Mouse (Mus musculus): ENCODE data around the gene Ugt1a2. TPM values are rescaled to one million over a fixed set of nuclear protein-coding genes. Genes with fewer than 3 reads are reported as not detected.
"Not testable (repeated sequence)": the region's sequence is repeated elsewhere in the genome, so short reads cannot be mapped to it uniquely, and the experiment has no call there.

Ugt1a2 gene
- total and polyA plus RNA-seq, 2 experiments from 2014 or later = not detected

- Histone ChIP-seq H3K4me3 (ENCODE audit: low read depth, low read length) (no peak overlapping the region), H3K4me2 (ENCODE audit: low read depth) (no peak overlapping the region), H3K27me3 (ENCODE audit: insufficient read depth, low read length) (no peaks in the 10 kb centered on the region), H3K9me3 (ENCODE audit: low read length) (peaks cover 37% of the 10 kb centered on the region), H3K9ac (no peak overlapping the region), H3K4me1 (ENCODE audit: insufficient read depth) (no peaks in the 10 kb centered on the region), H3K27ac (ENCODE audit: low read depth, low read length) (no peak overlapping the region), H3K36me3 (ENCODE audit: insufficient read depth) (no peaks in the 10 kb centered on the region)
- no peak for TF ChIP-seq CTCF (IDR thresholded peaks at IDR 0.05; ENCODE audit: low read depth)
- DNase-seq (no peak), ATAC-seq (no peak)
- WGBS = 46% methylated on average over 1 of the region's 1 CpGs
Observed at GRCm38 (mm10) chr1:88223591-88223990, 23.2 kb downstream of the Ugt1a2 start.

- H3K4me1 ChIP-seq (ENCODE audit: insufficient read depth) = no peaks in the 10 kb centered on the region
- no peak overlapping the region for H3K4me2 ChIP-seq (ENCODE audit: low read depth)
- H3K36me3 ChIP-seq (ENCODE audit: insufficient read depth) = no peaks in the 10 kb centered on the region
- H3K27me3 ChIP-seq (ENCODE audit: insufficient read depth, low read length) = no peaks in the 10 kb centered on the region
- H3K4me3 ChIP-seq (ENCODE audit: low read depth, low read length) = no peak overlapping the region
- WGBS = 69% methylated on average over 2 of the region's 2 CpGs
- TF ChIP-seq CTCF (IDR thresholded peaks at IDR 0.05; ENCODE audit: low read depth) = no peak
- ATAC-seq = no peak
- H3K9ac ChIP-seq = no peak overlapping the region
- peaks cover 43% of the 10 kb centered on the region for H3K9me3 ChIP-seq (ENCODE audit: low read length)
- no peak for DNase-seq
- H3K27ac ChIP-seq (ENCODE audit: low read depth, low read length) = no peak overlapping the region
Observed at GRCm38 (mm10) chr1:88224029-88224776, 23.8 kb downstream of the Ugt1a2 start.

GRCm38 (mm10) chr1:88225301-88225700 lies 24.9 kb downstream of the Ugt1a2 start:
- H3K4me3 ChIP-seq (ENCODE audit: low read depth, low read length); H3K36me3 ChIP-seq (ENCODE audit: insufficient read depth); DNase-seq; H3K4me2 ChIP-seq (ENCODE audit: low read depth); H3K4me1 ChIP-seq (ENCODE audit: insufficient read depth); H3K27me3 ChIP-seq (ENCODE audit: insufficient read depth, low read length); ATAC-seq; H3K9ac ChIP-seq; H3K27ac ChIP-seq (ENCODE audit: low read depth, low read length): not testable (repeated sequence)
- H3K9me3 ChIP-seq (ENCODE audit: low read length) = peaks cover 54% of the 10 kb centered on the region
- WGBS = 45% methylated on average over 2 of the region's 2 CpGs

- no peak for TF ChIP-seq CTCF (IDR thresholded peaks at IDR 0.05; ENCODE audit: low read depth)
- DNase-seq (no peak), ATAC-seq (no peak)
- no peaks in the 10 kb centered on the region for H3K4me1 ChIP-seq (ENCODE audit: insufficient read depth)
- no peak overlapping the region for H3K27ac ChIP-seq (ENCODE audit: low read depth, low read length)
- H3K4me2 ChIP-seq (ENCODE audit: low read depth) = no peak overlapping the region
- H3K9me3 ChIP-seq (ENCODE audit: low read length) = peaks cover 59% of the 10 kb centered on the region
- H3K9ac ChIP-seq = no peak overlapping the region
- no peaks in the 10 kb centered on the region for H3K27me3 ChIP-seq (ENCODE audit: insufficient read depth, low read length)
- H3K4me3 ChIP-seq (ENCODE audit: low read depth, low read length) = no peak overlapping the region
- no peaks in the 10 kb centered on the region for H3K36me3 ChIP-seq (ENCODE audit: insufficient read depth)
Observed at GRCm38 (mm10) chr1:88225741-88226140, 25.3 kb downstream of the Ugt1a2 start.

GRCm38 (mm10) chr1:88226670-88227379 lies 26.4 kb downstream of the Ugt1a2 start, which contains the start of gene Mroh2a:
Mroh2a (plus strand) TSS chr1:88226986.
- no peak for DNase-seq
- no peaks in the 10 kb centered on the region for H3K4me1 ChIP-seq (ENCODE audit: insufficient read depth)
- no peaks in the 10 kb centered on the region for H3K27me3 ChIP-seq (ENCODE audit: insufficient read depth, low read length)
- WGBS = 54% methylated on average over 5 of the region's 5 CpGs
- no peak for TF ChIP-seq CTCF (IDR thresholded peaks at IDR 0.05; ENCODE audit: low read depth)
- H3K27ac ChIP-seq (ENCODE audit: low read depth, low read length) = no peak within 1 kb of the TSS
- no peak within 1 kb of the TSS for H3K4me3 ChIP-seq (ENCODE audit: low read depth, low read length)
- no peaks in the 10 kb centered on the region for H3K36me3 ChIP-seq (ENCODE audit: insufficient read depth)
- H3K9ac ChIP-seq = no peak within 1 kb of the TSS
- H3K4me2 ChIP-seq (ENCODE audit: low read depth) = no peak within 1 kb of the TSS
- H3K9me3 ChIP-seq (ENCODE audit: low read length) = peaks cover 69% of the 10 kb centered on the region
- ATAC-seq = no peak

GRCm38 (mm10) chr1:88227482-88227881 lies 27.1 kb downstream of the Ugt1a2 start:
- H3K4me2 ChIP-seq (ENCODE audit: low read depth) = no peak overlapping the region
- ATAC-seq (no peak), DNase-seq (no peak)
- peaks cover 72% of the 10 kb centered on the region for H3K9me3 ChIP-seq (ENCODE audit: low read length)
- H3K4me1 ChIP-seq (ENCODE audit: insufficient read depth) = no peaks in the 10 kb centered on the region
- H3K36me3 ChIP-seq (ENCODE audit: insufficient read depth) = no peaks in the 10 kb centered on the region
- no peak overlapping the region for H3K4me3 ChIP-seq (ENCODE audit: low read depth, low read length)
- no peak overlapping the region for H3K27ac ChIP-seq (ENCODE audit: low read depth, low read length)
- TF ChIP-seq CTCF (IDR thresholded peaks at IDR 0.05; ENCODE audit: low read depth) = no peak
- WGBS = 60% methylated on average over 2 of the region's 2 CpGs
- no peaks in the 10 kb centered on the region for H3K27me3 ChIP-seq (ENCODE audit: insufficient read depth, low read length)
- H3K9ac ChIP-seq = no peak overlapping the region

- Histone ChIP-seq H3K9ac (no peak overlapping the region), H3K9me3 (ENCODE audit: low read length) (peaks cover 79% of the 10 kb centered on the region), H3K27me3 (ENCODE audit: insufficient read depth, low read length) (no peaks in the 10 kb centered on the region), H3K4me2 (ENCODE audit: low read depth) (no peak overlapping the region), H3K36me3 (ENCODE audit: insufficient read depth) (no peaks in the 10 kb centered on the region), H3K4me3 (ENCODE audit: low read depth, low read length) (no peak overlapping the region), H3K27ac (ENCODE audit: low read depth, low read length) (no peak overlapping the region), H3K4me1 (ENCODE audit: insufficient read depth) (no peaks in the 10 kb centered on the region)
- WGBS = 72% methylated on average over 7 of the region's 7 CpGs
- DNase-seq = no peak
- TF ChIP-seq CTCF (IDR thresholded peaks at IDR 0.05; ENCODE audit: low read depth) = no peak
- ATAC-seq = no peak
Observed at GRCm38 (mm10) chr1:88228121-88228520, 27.7 kb downstream of the Ugt1a2 start.

Data from forebrain, postnatal 0 days (tissue).